Mouse (Mus musculus): Measurements from ENCODE around the gene Slc38a10.
A peak's percentile ranks its signal among the peaks of the same experiment; 100 is the strongest.

Slc38a10 gene

DNA sequence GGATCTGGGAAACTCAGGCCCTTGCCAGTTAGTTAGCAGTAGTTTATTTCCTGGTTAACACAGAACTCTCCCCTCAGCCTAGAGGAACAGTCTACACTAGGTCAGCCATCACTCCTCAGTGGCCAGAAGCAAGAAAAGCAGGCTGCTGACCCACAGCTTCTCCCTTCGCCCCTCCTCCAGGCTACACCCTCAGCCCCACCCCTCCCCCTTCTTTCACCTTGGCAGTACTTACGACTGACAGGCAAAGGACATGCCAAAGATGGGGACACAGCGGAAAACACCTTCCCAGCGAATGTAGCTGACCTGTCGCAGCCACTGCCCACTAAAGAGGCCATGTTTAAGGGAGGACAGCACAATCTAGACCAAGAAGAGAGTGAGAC, 13.5 kb downstream of the Slc38a10 start:
- peak in 1 of 2 experiments; percentile 37 for DNase-seq

- no peak for DNase-seq
These were observed 14.1 kb downstream of the Slc38a10 start for GRCm38 (mm10) chr11:120136796-120137624.

DNA sequence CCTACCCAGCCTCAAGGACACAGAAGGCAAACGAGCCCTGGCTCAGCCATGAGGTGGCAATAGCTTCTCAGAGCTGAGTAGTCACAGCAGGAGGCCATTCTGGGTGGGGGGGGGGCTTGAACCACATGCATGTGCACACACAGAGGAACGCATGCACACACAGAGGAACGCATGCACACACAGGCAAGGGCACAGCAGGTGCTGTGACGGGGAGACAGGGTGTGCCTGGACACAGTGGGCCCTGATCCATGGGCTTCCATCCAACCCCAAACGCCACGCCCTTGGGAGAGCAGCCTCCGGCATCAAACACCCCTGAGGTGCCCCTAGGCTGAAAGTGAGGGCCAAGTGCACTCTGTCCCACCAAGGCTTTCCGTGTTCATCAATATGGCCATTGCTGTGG, 15.0 kb downstream of the Slc38a10 start:
- no peak for DNase-seq

DNA sequence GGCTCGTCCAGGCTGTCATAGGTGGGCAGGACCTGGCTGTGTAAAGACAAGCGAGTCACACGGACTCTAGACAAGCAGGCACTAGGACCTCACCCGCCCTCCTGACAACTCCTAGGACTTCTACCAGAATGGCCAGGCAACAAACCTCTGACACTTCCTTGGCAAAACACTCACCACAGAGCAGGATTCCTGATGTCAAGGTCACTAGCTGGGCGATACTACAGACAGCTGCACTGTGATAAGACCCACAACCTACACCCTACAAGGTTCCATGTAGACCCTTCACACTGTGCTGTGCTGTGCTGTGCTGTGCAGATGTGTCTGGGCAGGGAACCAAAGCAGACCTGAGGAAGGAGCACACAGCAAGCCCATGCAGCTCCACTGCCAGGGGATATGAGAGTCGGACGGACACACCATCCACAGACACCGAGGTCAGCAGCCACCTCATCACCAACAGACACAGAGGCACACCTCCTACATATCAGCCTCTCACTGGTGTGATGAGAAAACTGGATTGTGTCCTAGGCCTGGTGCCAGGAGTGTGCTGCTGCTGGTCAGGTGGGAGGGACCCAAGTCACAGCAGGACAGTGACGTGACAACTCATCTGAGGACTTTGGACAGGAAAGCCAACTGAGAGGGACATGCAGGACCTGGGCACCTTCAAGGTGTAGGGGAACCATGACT, 16.2 kb downstream of the Slc38a10 start:
- DNase-seq, result no peak

DNA sequence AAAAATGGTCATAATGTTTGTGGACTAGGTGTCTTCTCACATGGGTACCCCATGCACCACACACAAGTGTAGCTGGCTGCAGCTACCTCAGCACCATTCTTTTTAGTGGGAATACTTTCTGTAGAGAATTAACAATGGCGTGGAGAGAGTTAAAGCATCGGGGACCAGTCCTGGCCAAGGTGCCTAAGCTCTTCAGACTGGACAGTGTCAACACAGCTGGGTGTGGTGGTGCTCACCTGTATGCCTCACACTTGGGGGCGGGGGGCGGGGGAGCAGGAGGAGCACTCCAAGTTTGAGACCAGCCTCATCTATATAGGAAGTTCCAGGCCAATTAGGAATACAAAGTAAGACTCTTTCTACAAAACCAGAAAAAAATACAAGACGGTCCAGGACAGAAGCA, 17.0 kb downstream of the Slc38a10 start:
- no peak for DNase-seq

- DNase-seq, result no peak
These were observed 21.9 kb downstream of the Slc38a10 start for GRCm38 (mm10) chr11:120129281-120129680.

DNA sequence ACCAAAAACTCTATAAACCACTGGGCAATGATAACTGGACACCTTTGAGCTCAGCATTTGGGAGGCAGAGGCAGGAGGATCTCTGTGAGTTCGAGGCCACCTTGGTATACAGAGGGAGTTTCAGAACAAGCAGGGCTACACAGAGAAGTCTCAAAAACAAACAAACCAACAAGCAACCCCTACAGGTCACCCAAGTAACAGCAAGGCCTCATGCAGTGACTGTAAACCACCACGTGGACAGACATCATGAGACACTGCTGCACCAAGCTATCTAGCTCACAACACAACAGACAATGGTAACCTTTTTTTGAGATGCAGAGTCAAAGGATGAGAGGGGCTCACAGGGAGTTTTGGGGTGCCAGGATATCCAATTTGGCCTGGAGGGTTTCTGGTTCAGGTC, 24.3 kb downstream of the Slc38a10 start:
- no peak for DNase-seq

DNA sequence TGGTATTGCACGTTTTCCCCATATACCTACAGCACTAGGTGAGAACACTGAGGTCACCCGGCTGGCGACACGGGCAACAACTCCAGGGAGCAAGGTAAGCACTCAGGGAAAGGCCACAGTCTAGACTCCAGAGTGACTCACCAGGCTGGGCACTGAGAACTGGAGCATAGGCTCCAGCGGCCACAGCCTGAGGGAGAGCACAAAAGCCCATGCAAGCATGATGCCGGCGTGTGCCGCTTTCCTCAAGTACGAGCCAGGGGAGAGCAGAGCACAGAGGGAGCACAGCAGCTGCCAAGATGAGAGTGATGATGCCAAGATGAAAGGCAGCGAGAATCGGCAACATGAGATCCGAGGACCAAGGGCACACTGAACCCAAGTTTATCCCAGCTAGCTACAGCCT, 29.0 kb downstream of the Slc38a10 start:
- peak; percentile 56 to 64 for DNase-seq

DNA sequence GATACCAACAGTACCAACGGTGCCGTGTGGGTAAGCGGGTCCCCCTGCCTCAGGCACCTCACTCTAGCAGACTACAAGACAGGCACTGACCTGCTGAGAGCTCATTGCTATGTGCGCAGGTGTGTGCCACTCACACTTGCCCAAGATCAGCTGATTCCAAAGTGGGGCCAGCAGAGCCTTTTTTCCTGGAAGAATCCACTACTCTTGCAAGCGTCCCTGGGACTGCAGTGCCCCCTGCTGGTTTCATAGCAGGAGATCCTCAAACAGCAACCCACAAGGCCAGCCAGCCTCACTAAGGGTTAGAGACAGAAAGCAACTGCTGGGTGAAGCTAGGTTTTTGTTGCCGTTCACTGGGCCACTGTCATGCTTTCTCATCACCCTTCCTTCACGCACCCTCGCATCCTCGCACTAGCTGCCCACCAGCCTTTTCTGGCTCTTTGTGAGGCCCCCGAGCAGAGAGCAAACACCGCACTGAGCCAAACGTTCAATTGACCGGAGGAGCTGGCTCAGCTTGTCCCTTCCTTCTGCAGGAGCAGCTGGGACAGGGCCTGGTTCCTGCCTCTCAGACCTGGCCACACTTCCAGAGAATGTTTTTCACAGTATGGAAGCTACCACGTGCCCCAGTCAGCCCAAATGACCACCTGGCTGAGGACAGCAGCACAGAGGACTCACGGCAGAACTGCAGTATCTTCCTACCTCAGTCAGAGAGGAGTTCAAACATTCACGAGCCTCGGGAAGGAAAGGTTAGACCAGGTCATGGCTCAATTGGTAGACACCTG, 30.3 kb downstream of the Slc38a10 start:
- DNase-seq, result peak; percentile 84 to 89

- peak; percentile 52 to 58 for DNase-seq
These were observed 31.1 kb downstream of the Slc38a10 start for GRCm38 (mm10) chr11:120119936-120120541.

DNA sequence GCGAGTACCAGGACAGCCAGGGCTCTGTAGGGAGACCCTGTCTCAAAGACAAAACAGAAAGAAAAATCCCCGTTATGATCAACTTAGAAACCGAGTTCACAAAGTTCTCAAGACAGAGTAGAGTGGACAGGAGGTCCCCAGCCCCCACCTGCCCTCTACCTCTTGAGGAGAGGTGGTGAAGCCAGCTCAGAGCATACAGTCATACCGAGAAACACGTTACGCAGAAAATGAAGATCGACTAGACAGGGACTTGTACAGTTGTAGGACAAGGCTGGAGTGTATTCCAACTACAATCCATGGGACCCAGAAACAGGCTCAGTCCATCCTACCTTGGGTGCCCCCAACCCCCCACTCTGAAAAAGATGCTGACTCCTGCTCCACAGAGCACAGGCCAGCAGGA, 32.0 kb downstream of the Slc38a10 start:
- DNase-seq, result no peak

DNA sequence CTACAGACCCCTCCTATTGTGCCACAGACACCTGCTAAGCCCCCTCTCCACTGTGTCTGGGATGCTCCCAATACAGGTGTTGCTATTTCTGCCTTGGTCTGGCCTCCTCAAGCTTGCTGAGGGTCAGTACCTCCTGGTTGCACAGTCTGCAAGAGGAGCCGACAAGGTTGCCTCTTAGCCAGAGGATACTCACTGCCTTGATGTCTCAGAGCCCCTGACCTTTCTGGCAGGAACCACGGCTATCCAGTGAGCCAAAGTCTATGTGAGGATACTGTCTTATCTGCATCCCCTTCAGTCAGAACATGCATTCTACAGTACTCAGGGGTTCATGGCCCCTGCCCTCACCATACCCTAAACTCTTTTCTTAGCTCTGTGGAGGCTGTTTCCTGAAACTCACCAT, 33.5 kb downstream of the Slc38a10 start:
- no peak for DNase-seq

GRCm38 (mm10) chr11:120114488-120115215, 36.5 kb downstream of the Slc38a10 start:
- no peak for DNase-seq

DNA sequence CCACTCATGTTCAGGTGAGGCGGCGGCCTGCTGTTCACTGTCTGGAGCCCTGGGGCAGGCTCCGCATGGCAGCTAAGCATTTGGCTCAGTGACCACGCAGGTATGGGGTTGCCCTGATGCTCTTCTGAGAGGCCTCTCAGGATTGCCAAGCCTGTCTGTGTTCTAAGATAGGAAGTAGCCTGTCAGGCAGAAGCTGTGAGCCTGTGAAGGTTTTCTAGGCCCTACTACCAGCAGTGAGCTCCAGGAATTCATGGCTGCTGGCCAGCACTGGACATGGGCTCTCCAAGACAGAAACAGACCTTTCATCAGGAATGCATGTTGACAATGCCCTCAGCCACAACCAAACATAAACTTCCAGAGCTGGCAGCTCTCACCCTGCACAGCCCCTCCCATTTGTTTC, 39.0 kb downstream of the Slc38a10 start:
- DNase-seq, result peak; percentile 42 to 57

- DNase-seq, result peak; percentile 82 to 83
These were observed 40.1 kb downstream of the Slc38a10 start for GRCm38 (mm10) chr11:120111033-120111432.

GRCm38 (mm10) chr11:120110554-120110953, 40.6 kb downstream of the Slc38a10 start:
- no peak for DNase-seq

DNA sequence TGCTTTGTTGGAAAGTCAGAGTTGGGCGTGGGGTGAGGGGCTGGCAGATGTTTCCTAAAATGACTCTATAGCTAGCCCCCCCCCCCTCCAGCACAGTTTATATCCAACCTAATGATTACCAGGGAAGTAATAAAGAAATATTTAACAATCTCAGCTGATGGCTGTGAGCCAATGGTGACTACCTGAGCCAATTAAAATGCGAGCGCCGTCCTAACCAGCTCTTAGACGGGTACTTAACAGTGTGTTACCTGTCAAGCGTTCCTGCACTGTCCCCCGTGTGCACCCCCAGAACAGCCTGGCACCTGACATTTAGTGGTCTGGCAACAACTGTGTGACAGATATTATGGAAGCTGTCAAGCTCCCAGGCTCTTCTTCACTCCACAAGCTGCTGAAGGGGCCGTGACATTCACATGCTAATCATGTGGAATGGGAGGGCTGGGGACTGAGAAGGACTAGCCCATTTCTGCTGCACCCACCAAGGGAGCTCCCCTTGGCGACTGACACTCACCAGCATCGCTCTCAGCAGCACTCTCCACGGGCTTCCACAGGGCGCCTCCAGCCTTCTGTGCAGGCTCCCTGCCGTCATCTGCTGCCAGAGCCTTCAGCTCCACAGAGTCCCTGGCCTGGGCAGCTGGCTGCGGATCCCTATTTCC, 41.5 kb downstream of the Slc38a10 start:
- DNase-seq, result no peak

- DNase-seq, result no peak
These were observed 43.4 kb downstream of the Slc38a10 start for GRCm38 (mm10) chr11:120107796-120108195.

GRCm38 (mm10) chr11:120107026-120107425, 44.1 kb downstream of the Slc38a10 start:
- no peak for DNase-seq

DNA sequence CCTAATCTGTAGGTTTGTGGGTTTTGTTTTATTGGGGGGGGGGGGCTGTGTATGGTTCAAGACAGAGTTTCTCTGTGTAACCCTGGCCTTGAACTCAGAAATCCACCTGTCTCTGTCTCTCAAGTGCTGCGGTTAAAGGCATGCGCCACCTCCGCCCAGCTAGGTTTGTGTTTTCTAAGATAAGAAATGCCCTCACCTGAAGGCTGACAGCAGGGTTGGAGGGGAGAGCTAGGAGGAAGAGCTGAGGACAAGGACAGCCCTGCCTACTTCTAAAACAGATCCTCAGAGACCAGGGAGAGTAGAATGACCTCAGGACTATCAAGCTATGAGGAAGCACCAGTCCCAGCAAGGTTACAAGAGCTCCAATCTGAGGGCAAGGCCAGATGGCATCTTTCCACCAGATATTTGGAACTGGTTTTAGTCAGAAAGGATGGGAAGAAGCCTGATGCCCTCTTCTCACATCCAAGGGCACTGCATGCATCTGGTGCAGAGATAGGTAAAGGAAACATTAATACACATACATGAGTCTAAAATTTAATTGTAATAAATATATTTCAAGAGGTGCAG, 47.6 kb downstream of the Slc38a10 start:
- no peak for DNase-seq

- DNase-seq, result peak; percentile 79 to 85
These were observed 50.1 kb downstream of the Slc38a10 start for GRCm38 (mm10) chr11:120101036-120101435.

All from cerebellum, postnatal 14 days (tissue).